Mouse (Mus musculus) embryonic stem cell, embryonic (primary cell): ENCODE data around the gene Olfr103.

Source experiments
- CTCF ChIA-PET, 4 experiments: fragments of 300-600 bp in 2 of 4; fragments of 350-600 bp in 2 of 4; sonication (Branson Sonifier 250); formaldehyde crosslinking; loops; one replicate each; lab custom pipeline; 2022; ENCODE audit warnings: inconsistent platforms in 2 of 4; lab: Charles Lee
- POLR2A ChIA-PET, 4 experiments: fragments of 300-600 bp in 2 of 4; fragments of 350-600 bp in 2 of 4; sonication (Branson Sonifier 250); formaldehyde crosslinking; loops; one replicate each; lab custom pipeline; 2022; ENCODE audit warnings: antibody characterized with exemption in 4 of 4, inconsistent platforms in 1 of 4; lab: Charles Lee

The Olfr103 gene

DNA sequence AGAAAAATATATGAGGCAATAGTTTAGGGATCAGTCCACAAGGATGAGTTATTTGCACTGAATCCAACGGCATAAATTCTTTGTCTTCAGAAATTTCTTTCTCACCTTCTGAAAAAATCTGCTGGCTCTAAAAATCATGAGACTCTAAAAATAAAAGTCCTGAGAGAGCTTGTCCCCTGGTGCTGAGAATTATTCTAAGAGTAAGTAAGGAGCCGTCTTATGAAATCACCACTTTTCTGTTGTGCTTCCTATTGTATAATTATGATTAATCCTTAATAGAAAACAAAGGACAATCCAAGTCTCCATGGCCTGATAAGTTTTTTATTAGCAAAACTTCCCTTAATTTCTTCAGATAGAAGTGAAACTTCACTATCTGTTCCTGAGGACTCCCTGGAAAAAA lies at the start of gene Olfr103:
Gene Olfr103 (minus strand): TSS at position 101 of the 400 bp plus-strand sequence.
- CTCF ChIA-PET = no interaction called here
- POLR2A ChIA-PET = no interaction called here

DNA sequence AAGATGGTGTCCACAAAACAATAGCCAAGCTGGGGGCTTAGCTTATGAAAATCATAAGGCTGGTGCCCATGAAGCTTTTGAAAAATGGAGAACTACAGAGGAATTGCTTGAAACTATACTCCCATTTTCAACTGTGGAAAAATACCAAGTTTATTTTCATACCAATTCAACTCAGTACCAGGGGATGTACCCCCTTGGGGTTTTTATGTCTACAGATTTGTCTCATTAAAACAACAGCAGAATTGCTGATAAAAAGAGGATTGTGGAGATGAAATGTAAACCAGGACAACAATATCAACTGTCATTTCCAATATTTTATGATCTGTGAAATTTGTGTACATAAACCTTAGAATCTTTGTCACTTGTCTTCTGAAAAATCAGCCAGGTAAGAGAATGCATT lies 39.2 kb upstream of the Olfr103 start, which contains the start of gene Olfr105-ps:
Gene Olfr105-ps (plus strand): TSS at position 301 of the 400 bp plus-strand sequence.
- POLR2A ChIA-PET = no interaction called here
- CTCF ChIA-PET = no interaction called here

DNA sequence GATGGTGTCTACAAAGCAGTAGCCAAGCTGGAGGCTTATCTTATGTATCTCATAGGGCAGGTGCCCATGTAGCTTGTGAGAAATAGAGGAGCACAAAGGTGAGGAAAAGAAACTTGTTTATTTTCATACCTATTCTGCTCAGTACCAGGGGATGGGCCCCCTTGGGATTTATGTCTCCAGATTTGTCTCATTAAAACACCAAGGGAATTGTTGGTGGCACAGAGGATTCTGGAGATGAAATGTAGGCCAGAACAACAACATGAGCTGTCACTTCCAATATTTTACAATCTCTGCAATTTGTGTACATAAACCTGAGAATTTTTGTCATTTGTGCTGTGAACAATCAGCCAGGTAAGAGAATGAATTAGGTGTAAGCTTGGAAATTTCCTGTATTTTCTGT lies 19.8 kb upstream of the Olfr103 start, which contains the start of gene Olfr104-ps:
Gene Olfr104-ps (plus strand): TSS at position 301 of the 400 bp plus-strand sequence.
- ChIA-PET CTCF (interaction anchor here in 1 of 4 experiments (0.6 kb wide), 1 partner anchor 276 kb away, joined by 9 read pairs; no protein-coding TSS in a partner anchor), POLR2A (no interaction called here)

DNA sequence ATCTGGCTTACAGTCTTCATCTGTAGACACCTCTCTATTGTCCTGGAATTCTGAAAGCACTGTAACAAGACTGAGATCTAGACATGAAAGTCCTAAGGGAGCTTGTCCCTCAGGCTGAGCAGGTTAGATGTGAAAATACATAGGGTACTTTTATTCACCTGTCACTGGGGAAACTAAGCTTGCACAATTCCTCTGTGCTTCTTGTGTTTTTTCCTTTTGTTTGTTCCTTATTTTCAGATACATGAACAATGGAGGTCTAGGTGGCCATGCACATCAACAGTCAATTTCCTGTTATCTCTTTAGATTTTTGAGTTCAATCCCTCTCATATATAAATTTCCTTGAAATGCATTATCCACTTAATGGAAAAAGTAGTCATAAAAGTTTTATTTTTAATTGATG lies 22.5 kb downstream of the Olfr103 start, which contains the start of gene Olfr102:
Gene Olfr102 (minus strand): TSS at position 101 of the 400 bp plus-strand sequence.
- ChIA-PET POLR2A (no interaction called here), CTCF (no interaction called here)

DNA sequence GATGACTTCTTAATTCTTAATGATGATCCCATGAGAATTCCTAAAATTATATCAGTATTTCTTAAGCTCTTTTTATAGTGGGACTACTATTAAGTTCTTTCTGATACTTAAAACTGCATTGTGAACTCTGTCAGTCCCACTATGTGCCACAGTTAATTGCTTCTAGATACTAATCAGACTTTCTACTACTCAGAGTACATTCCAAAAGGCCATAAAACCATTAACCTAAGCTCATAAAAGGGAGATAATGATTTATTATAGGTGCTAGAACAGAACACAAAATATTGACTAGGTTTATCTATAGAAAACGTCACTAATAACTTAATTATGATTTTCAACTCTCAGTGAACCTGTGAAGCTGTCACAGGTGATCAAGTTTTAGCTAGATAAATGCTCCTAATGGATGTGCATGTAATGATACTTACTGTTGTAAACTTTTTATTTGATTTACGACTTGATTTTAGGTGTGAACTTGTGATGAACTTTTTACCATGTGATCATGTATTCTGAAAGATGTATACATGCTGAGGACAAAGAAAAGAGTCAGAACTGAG lies 29.3 kb downstream of the Olfr103 start:
- ChIA-PET CTCF (interaction anchor here (0.6 to 1.0 kb wide), 4 partner anchors 11 to 631 kb away, joined by 3 to 6 read pairs (median 4); no protein-coding TSS in a partner anchor), POLR2A (no interaction called here)

DNA sequence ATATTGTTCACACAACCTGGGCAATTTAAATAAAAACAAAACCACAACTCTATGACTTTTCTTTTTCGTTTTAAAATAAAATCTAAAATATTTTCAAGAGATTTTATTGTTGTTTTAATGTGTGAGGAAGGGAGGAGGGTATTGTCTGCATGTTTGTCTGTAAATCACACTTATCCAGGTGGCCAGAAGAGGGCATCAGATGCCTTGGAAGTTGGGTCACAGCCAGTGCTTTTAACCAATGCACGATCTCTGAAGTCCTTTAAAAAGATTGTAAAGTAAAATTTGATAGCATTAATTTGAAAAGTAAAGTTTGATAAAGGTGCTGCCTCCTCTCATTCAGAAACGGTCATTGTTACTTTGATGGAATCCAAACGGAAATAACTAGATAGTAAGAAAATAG lies 31.0 kb downstream of the Olfr103 start:
- POLR2A ChIA-PET = interaction anchor here in 1 of 4 experiments (0.6 kb wide), 1 partner anchor 22 kb away, joined by 3 read pairs; no protein-coding TSS in a partner anchor

DNA sequence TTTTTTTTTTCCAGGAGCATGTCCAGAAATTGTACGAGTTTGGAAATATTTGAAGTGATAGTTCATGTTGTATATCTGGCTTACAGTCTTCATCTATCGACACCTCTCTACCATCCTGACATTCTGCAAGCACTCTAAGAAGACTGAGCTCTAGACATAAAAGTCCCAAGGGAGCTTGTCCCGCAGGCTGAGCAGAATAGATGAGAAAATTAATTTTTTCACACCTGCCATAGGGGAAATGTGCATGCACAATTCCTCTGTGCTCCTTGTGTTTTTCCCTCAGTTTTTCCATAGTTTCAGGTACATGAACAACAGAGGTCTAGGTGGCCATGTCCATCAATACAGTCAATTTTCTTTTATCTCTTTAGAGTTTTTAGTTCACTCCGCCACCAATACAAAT lies 35.3 kb downstream of the Olfr103 start, which contains the start of gene Olfr101:
Gene Olfr101 (minus strand): TSS at position 101 of the 400 bp plus-strand sequence.
- CTCF ChIA-PET = no interaction called here

More for the DNA sequence above, 31.0 kb downstream of the Olfr103 start:
- CTCF ChIA-PET = no interaction called here

More for the DNA sequence above, 35.3 kb downstream of the Olfr103 start, which contains the start of gene Olfr101:
- POLR2A ChIA-PET = no interaction called here
